Mouse (Mus musculus) c-Kit-positive CD71-positive TER-119-positive erythroid progenitor cells, embryonic 14.5 days (primary cell): Measurements from ENCODE around the gene Gm20458.
A peak's percentile ranks its signal among the peaks of the same experiment; 100 is the strongest.

Experiments
- DNase-seq: peaks from one replicate; pipeline ENCODE4 v3.0.0-alpha.2; 2013; ENCODE audit warnings: low spot score

The Gm20458 gene

DNA sequence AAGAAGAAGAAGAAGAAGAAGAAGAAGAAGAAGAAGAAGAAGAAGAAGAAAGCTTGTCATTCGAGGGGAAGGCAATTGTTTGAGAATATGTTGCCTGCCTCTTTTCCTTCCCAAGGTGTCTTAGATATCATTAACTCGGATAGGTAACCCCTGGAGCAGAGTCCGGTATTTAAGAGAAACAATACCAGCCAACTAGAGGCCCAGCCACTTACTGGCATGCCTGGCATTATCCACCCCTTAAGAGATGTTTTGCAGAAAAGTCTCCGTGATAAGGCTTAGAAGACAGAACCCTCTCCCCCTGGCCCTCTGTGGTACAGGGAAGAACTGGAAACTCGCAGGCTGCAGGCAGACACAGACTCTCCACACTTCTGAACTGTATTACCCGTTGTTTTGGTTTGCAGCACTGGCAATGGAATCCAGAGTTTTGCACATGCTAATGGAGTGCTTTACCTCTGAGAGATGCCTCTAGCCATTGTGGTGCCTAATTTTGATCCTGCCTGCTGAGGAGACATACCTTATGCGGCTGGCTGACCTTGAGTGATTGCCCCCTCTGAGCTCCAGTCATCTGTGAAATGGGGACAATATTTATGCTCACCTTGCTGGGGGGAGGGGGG is 6.8 kb upstream of the Gm20458 start:
- DNase-seq, result no peak

DNA sequence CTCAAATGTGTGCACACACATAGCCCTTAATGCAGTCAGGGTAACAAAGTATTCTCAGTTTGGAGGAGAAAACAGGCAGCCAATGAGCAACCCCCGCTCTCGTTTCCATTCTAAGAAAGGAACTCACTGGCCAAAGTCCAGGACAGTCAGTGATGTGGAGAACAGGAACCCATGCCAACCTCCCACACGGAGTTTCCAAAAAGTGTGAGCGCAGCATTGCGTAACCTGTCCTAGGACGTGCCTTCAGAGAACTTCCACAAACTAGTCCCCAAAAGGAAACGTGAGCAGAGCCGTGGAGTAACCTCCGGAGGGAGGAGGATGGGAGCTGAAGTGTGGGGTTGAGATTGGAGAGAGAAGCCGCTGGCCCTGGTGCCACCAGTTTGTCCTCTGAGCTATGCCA is 5.9 kb upstream of the Gm20458 start:
- no peak for DNase-seq

DNA sequence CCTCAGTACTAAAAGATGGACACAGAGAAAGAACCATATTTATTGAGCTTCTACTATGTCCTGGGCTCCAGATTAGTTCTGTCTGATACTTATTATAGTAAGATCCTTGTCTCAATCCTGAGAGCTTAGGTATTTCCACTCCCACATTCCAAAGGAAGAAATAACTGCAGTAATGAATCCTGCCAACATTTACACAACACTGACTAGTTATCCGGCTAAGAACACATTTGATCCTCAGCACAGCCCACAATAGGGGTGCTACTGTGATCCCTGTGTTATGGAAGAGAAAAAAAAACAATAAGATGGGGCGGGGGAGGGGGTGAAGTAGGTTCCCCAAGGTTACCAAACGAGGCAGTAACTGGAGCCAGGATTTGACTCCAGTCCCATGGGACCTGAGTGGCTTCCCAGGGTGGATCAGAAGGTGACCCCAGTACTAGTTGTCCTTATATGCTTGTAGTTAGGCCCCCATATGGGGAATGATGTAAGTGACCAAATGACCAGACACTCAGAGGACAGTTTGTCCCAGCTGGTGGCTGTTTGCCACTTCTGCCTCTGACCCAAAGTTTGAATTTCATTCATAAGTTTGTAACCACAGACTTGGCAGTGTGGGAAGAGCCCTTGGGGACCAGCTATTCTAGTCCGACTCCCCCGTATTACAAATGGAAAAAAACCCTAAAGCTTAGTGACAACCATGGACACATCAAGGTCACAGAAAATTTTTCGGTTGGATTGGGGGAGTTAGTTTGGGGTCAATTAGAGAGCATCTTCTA is 5.2 kb upstream of the Gm20458 start:
- DNase-seq, result no peak

DNA sequence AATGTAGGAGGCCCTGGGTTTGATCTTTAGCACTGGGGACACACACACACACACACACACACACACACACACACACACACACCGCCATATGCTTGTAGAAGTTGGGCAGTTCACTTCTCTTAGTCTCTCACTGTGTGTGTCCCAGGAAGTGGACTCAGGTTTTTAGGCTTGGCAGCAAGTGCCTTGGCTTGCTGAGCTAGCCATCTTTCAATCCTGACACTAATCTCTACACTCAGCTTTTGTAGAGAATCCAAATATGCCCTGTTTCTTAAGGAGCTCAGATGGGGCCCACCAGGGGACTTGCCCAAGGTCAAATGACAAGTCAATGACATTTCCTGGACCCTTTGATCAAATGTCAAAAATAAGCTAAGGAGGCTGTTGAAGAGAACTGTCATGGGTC is 4.4 kb upstream of the Gm20458 start:
- DNase-seq, result no peak

DNA sequence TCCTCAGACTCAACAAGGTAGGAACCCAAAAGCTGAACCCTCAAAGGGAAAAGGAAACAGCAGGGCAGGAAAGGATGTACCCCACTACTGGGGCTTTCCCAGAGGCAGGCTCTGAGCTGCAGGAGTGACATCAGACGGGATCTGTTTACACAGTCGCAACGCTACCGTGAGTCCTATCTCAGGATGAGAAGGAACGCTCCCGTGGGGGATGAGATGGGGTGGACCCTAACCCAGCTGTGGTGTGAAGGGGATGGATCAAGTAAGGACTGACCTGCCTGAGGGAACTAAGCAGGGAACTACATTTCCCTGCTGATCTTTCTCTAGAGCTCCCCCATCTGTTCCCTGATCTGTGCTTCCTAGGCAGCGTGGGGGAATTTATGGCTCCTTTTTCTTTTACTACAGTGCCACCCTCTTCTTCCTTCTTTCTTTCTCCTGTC is 3.9 kb upstream of the Gm20458 start, which contains the start of gene Sys1:
Gene Sys1 (plus strand): TSS at position 101 of the 437 bp plus-strand sequence.
- no peak for DNase-seq

DNA sequence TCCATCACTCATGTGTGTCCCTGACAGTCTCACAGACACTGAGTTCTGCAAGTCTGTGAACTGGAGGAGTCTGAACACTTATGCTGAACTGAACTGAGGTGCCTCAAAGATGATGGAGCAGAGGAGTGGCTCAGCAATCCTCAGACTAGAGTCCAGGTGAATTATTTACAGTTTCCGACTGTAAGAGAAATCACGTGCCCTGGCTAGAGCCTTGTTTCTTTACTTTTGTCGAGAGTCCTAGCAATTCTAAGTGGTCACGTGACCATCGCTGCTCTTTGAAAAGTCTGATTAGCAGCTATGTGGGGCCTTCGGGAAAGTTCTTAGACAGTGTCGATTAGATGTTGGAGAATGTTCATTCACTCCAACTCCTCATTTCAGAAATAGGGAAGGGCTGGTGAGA is 2.8 kb upstream of the Gm20458 start:
- DNase-seq, result no peak

DNA sequence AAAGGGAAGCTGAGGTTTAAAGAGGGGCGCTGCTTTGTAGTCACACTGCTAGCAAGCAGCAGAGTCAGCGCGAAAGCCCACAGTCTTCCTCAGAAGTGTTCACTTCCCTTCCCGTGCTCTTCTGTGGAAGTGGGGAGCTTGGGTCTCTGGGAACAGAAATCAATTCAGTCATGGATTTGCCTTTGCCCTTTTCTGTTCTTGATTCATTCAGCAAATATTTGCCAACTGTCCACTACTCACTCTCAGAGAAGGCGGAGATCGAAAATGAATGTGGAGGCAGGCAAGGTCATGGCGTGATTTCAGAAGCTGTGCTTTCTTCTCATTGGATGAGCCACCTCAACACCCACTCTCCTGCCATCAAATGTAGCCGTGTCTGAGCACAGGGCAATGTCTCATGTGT is 2.2 kb upstream of the Gm20458 start:
- DNase-seq, result no peak

DNA sequence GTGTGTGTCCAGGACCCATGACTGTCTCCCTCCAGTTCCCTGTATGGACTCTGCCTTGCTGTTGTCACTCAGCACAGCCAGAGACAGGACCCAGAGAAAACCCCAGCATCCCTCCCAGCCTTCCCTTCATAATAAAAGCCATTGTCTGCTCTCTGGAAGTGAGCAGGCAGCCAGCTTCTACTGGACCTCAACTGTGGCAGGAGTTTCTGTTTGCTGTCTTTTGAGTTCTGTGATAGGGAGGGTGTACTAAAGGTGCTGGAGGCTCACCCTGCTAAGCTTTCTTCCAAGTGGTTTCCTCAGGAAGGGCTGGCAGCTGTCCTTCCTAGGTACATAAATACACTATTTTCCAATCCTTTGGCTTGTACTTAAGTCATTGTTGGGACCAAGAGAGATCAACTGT is 4.4 kb downstream of the Gm20458 start:
- DNase-seq, result no peak

DNA sequence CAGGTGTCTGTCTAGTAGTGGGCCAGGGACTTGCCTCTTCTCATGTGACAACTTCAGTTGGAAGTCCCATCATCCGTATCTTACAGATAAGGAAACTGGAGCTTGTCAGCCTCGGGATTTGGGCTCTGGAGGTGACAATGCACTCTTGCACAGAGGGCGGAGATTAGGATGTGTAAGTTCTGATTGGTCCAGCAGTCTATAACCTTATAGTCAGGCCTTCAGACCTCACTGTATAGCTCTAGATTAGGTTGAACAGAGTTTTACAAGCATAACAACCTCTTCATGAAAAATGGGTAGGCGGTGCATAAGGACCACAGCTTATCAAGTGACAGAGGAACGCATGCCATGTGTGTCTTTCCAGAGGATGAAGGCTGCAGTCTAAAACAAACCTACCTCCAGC is 6.0 kb downstream of the Gm20458 start:
- peak; percentile 30 for DNase-seq

DNA sequence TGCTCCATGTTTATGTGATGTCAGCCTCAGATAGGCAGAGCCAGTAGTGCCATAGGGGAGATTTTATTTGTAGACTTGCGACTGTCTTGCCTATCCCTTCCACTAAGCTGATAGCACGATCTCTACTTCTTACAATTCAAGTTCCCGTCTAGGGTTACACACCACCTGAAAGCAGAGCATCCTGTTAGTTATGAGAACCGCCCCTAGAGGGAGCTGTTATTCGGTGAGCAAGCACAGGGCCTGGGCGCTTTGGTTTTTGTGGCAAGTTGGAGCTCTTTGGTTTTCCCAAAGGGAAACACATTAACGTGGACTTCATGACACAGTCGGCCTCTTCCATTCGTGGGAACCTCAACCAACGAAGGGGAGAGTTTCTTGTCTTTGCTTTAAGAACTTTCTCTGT is 9.5 kb downstream of the Gm20458 start:
- DNase-seq, result peak; percentile 54

DNA sequence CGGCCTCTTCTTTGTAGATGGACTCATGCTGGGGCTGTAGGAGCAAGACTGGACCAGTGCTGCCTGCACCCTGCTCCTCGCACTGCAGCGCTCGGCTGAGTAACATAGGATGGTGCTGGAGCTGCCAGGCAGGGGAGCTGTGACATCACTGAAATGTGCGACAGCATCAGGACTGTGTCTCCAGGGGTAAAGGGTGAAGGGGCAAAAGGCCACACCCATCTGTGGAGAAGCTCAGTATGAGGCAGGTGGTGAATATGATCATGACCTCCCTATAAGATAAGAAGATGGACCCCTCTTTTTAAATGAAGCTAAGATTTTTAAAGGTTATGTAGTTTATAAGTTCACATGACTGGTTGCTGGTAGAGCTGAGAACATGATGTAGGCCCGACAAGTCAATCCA is 12.9 kb downstream of the Gm20458 start, which contains the start of gene Trp53tg5:
Gene Trp53tg5 (minus strand): TSS at position 101 of the 400 bp plus-strand sequence.
- no peak for DNase-seq

DNA sequence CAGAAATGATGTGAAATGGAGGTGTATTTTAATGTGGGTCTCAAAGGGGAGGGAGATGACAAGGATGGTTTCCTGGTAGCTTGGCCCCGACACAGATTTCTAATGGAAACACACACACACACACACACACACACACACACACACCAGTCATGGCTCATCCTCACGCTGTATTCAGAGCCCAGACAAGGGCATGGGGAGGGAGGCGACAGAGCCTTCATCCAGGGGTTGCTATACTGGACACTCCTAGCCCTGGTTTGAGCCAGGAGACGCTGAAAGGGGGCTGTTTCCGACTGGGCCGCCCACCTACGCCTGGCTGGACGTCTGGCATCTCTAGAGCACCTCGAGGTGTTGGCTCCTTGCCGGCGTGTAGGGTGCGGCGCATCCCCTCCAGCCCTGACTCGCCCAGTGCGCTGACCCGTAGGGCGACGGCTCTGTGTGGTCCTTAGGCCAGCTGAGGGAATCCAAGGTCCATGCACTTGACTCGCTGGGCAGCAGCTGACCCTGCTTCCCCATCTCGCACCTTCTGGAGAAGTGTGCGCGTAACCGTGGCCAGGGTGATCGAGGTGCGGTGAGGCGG is 25.0 kb downstream of the Gm20458 start, which contains the start of gene Dbndd2:
Gene Dbndd2 (plus strand): TSS at position 426 of the 577 bp plus-strand sequence.
- DNase-seq, result no peak

DNA sequence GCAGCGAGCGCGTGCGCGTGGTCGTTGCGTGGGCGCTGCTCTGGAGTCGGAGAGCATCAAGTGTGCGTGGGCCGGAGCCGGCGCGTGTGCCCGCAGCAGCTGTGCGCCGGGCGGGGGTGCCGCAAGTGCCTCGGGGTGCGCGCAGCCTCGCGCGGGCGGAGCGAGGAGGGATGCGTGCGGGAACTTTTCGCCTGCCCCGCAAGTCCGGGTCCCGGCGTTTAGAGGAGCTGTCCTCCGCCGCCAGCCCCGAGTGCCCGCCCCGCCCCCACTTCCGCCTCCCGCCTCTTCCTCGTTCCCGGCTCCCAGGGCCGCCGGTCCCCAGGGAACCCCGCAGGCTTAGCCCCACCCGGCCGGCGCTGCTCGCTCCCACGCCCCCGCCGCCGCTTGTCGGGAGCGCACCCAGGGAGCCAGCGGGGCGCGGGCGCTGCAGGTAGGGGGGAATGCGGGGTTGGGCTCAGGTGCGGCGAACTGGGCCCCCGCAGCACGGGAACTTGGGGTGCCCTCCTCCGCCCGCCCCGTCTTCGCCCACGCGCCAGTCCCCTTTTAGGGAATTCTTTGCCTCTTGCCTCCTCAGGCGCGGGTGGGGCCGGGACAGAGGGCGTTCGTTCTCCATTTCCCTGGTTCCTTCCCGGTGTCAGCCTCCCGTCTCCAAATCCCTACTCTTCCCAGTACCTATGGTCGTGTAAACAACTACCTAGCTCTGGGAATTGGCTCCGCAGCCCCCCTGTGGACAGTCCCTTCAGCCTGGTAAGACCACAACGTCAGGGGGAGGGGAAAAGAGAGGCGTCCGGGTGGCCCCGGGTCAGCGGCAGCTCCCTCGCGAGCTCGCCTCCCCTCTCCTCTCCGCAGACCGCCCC is 25.7 kb downstream of the Gm20458 start:
- no peak for DNase-seq

DNA sequence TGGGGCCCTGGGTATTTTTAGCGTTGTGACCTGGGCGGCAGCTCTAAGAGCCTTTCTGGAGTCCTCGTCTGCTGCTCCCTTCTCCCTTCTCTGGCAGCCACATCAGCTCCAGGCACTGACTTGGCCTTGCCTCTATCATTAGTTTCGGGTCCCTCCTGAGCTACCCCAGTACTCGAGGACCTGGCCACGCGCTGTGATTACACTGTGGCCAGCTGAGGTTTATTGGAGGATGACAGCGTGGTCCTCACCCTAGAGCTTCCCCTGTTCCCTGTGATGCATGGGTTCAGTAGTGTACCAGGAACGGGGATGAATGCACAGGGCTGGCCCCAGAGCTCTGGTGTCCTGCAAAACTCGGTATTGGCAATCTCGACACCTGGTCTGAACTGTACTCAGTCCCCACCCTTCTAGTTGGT is 26.4 kb downstream of the Gm20458 start:
- no peak for DNase-seq

DNA sequence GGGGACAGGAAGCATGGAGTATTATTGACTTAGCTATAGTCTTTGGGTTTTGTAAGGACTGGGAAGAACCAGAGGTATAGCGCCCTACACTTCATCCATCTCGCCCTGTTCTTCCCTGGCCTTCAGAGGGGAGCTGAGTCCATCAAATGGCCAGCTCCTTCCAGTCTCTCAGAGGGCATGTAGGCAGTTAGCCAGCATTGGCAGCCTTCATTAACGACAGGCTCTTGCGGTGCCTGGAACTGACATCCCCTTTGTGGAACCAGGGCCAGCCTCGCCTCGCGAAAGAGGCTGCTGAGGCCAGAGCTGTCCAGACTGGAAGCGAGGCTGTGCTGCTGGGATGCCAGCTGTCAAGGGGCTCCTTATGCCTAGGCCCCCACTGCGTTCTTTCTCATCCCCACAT is 27.0 kb downstream of the Gm20458 start:
- no peak for DNase-seq

DNA sequence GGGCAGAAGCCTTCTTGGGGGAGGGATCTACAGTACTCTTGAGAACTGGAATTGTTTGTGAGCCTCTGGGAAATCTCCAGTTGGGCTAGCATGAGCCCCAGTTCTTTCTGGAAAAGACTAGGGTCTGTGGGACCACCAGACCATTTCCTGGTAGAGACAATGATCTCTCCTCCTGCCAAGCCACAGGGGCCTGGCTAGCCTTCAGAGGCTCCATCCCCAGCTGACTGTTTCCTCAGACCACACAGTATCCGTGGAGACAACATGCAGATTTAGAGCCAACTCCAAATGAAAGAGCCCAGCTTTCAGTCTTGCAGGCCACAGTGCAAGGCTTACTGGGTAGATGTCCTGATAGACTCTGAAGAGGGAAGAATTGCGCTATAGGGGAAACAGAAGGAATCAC is 33.4 kb downstream of the Gm20458 start:
- no peak for DNase-seq

DNA sequence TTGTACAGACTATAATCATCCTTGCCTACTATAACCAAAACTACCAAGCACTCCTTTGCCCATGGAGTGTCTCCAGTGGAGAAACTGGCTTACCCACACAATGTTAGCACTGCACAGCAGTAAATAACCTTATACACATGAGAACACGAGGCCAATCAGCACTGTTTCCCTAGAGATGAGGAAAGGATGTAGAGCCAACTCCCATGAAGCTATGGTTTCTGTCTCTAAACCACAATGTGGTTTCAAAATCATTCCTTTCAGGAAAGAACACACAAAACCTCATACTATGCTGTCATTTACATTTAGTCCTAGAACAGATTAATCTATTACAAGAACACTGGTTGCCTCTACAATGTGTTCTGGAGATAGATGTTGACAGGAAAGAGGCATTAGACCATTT is 35.6 kb downstream of the Gm20458 start:
- no peak for DNase-seq

DNA sequence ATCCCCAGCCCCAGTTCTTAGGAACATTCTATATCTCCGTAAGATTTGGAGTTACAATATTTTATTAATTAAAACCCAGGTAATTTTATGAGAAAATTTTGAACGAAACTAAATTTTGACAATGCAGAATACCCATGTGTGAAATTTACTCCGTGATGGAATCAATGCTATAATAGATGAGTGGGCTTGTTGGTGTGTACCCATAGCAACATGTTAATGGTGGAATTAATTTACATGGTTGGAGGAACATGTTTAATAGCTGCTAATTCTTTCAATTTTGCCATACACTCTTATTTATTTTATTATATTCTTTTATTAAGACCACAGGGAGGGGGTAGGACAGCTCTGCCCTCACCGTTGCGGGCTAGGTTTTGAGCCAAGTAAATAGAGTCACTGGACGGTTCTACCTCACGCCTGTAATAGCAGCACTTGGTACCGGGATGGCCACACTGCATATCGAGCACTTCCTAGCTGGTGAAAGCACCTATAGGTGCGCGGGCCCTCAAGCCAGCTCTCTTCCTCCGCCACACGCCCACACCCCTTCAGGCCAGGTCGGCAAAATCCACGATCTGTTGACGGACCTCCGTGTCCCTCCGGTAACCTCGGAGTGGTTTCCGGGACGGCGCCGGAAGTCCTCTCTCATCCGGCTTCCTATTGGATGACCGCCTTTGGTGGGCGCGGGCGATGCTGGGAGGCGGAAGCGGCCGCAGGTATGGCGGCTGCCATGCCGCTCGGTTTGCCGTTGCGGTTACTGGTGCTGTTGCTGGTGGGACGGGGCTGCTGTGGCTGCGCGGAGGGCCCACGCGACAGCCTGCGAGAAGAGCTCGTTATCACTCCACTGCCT is 36.3 kb downstream of the Gm20458 start, which contains the start of gene Pigt:
Gene Pigt (plus strand): TSS at position 674 of the 844 bp plus-strand sequence.
- DNase-seq, result peak; percentile 77

DNA sequence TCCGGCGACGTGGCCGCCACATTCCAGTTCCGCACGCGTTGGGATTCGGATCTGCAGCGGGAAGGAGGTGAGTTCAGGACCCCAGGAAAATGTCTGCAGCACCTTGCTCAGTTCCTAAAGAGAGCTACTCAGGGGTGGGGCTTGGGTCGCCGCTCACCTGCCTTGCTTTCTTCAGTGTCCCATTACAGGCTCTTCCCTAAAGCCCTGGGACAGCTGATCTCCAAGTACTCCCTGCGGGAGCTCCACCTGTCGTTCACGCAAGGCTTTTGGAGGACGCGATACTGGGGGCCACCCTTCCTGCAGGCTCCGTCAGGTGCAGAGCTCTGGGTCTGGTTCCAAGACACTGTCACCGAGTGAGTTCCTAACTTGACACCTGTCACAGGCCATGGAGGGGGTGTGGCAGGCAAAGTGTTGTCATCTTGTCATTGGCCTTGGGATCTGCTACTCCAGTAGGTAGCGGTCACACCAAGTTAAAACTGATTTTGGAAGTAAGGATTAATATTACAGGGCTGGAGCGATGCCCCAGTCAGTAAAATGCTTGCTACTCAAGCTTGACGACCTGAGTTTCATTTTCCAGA is 37.0 kb downstream of the Gm20458 start:
- peak; percentile 16 for DNase-seq

DNA sequence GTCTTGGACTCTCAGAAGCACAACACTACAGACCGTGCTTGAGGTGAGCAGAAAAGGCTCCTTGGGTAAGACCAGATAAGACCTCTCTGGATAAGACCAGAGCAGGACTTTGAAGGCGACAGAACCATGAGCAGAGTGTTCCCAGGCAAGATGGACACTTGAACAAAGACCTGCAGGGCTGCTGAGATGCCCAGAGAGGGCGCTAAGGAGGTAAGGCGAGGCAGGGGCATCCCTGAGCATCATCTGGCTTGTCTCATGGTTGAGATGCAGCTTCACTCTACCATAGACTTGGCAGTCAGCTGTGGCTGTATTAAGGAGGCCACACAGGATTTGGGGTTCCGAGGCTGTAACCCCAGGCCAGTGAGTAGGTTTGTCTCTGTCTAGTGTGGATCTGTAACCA is 38.5 kb downstream of the Gm20458 start:
- no peak for DNase-seq

DNA sequence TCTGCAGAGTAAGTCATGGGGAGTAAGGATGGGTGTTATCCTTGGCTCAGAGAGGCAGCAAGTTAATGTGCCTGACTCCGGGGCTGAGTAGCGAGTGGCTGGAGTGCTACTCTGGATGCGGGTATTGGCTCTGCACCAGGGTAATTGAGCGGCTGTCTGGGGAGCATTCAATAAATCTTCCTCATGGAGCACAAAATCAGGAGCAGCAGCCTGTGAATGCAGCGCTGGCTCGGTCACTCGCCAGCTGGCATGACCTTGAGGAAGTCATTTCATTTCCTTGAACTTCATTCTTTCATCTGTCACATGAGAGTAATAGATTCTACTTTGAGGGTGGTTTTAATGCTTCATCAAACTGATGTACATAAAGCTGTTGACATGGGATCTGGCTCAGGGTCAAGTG is 39.7 kb downstream of the Gm20458 start:
- no peak for DNase-seq
